Mouse (Mus musculus): ENCODE measurements around the gene Slc5a8. TPM values are rescaled to one million over a fixed set of nuclear protein-coding genes. Genes with fewer than 3 reads are reported as not detected.

The Slc5a8 gene
- polyA plus RNA-seq, 1 experiment from 2014 or later = 4.9 TPM

DNA sequence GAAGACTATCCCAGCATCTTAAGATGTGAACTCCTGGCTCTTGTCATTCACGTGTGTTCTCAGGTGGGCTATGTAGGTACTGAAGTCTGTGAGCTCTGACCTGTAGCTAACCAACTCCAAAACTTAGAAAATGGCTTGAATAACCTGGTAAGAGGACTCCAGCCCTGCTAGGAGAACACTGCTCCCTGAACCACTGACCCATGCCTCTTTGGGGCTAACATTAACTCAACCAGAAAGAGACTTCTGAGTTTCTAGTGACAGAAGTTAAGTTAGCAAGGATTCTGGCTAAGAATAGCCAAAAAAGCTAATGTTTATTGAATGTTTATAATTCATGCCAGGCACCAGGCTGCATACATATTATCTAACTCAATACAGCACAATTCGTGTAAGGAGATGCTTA is 2.6 kb downstream of the Slc5a8 start:
- H3K4me1 ChIP-seq (replicated peaks; ENCODE audit: control insufficient read depth, insufficient read depth, low read length) = no peaks in the 10 kb centered on the region
- H3K9ac ChIP-seq (ENCODE audit: low read depth, low read length) = no peak overlapping the region
- no peak overlapping the region for H3K4me2 ChIP-seq (replicated peaks; ENCODE audit: low read depth)
- no peaks in the 10 kb centered on the region for H3K36me3 ChIP-seq (ENCODE audit: control insufficient read depth, insufficient read depth)
- WGBS = 64% methylated on average over 2 of the region's 2 CpGs
- no peak overlapping the region for H3K4me3 ChIP-seq (ENCODE audit: low read depth, low read length)
- peaks cover 10% of the 10 kb centered on the region for H3K27me3 ChIP-seq (replicated peaks; ENCODE audit: control insufficient read depth, insufficient read depth, low read length)
- no peak overlapping the region for H3K27ac ChIP-seq (ENCODE audit: low read depth, low read length)
- H3K9me3 ChIP-seq (ENCODE audit: control insufficient read depth) = no peaks in the 10 kb centered on the region
- no peak for TF ChIP-seq CTCF (IDR thresholded peaks at IDR 0.05; ENCODE audit: low read depth)
- ATAC-seq = no peak

DNA sequence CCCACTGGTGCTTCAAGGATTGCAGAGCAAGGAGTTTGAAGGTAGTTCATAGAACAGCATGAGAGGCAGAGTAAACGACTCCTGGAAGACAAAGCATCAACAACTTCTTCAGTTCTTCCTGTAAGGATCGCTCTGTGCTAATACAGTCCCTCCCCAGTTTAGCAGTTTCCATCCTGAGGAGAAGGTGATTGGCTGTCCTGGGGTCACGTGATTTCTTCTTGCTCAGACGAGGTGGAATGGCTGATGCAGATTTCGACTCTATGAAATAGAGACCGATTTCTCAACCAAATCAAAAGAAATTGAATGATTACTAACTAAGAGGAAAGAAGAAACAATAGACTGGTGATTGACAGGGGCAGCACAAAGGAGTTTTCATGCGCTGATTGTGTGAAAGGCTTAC is 5.6 kb downstream of the Slc5a8 start:
- no peak for ATAC-seq
- WGBS = 79% methylated on average over 7 of the region's 7 CpGs
- Histone ChIP-seq H3K4me2 (replicated peaks; ENCODE audit: low read depth) (no peak overlapping the region), H3K4me3 (ENCODE audit: low read depth, low read length) (no peak overlapping the region), H3K4me1 (replicated peaks; ENCODE audit: control insufficient read depth, insufficient read depth, low read length) (no peaks in the 10 kb centered on the region), H3K27ac (ENCODE audit: low read depth, low read length) (no peak overlapping the region), H3K9me3 (ENCODE audit: control insufficient read depth) (no peaks in the 10 kb centered on the region), H3K36me3 (ENCODE audit: control insufficient read depth, insufficient read depth) (no peaks in the 10 kb centered on the region), H3K27me3 (replicated peaks; ENCODE audit: control insufficient read depth, insufficient read depth, low read length) (peaks cover 2% of the 10 kb centered on the region), H3K9ac (ENCODE audit: low read depth, low read length) (no peak overlapping the region)
- TF ChIP-seq CTCF (IDR thresholded peaks at IDR 0.05; ENCODE audit: low read depth) = no peak

DNA sequence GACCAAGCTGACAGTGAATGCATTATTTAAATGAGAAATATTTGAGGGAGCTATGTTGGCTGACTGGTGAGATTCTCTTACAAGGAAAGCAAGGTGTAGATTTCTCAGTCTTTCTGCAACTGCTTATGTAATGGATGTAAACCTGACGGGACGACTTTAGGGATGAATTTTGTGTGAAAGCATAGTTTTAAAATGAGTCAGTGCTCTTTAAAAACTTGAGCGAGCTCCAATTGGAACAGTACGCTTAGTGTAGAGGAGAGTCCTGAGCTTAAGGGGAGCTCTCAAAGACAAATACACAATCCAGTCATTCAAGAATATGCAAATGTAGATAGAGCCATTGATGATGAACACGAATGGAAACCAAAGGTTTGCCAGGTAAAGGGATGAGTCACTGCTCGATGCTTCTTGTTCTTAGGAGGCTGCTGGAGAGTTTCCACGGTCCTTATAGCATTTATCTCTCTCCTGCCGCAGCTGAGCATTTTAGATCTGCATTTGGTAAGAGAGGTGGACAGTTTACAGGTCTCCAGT is 6.8 kb downstream of the Slc5a8 start:
- no peak for TF ChIP-seq CTCF (IDR thresholded peaks at IDR 0.05; ENCODE audit: low read depth)
- no peak for ATAC-seq

DNA sequence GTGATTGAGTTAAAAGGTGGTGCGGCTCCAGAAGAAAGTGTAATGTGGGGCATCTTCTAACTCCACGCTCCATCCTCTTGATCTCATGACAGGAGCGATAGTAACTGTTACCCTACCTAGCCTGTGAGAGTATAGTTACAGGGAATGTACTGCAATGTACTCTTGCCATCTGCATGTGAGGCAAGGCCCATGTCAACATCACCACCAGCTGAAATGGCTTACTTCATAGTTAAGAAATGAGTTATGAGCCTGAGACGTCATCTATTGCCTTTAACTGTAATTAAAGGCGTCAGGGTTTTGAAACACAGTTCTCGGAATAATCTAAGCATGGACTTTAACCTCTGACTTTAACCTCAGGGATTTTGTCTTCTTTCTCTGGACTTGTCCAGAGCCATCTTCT is 11.2 kb downstream of the Slc5a8 start:
- Histone ChIP-seq H3K4me1 (replicated peaks; ENCODE audit: control insufficient read depth, insufficient read depth, low read length) (no peaks in the 10 kb centered on the region), H3K9ac (ENCODE audit: low read depth, low read length) (no peak overlapping the region), H3K36me3 (ENCODE audit: control insufficient read depth, insufficient read depth) (no peaks in the 10 kb centered on the region), H3K4me3 (ENCODE audit: low read depth, low read length) (no peak overlapping the region), H3K27ac (ENCODE audit: low read depth, low read length) (no peak overlapping the region), H3K27me3 (replicated peaks; ENCODE audit: control insufficient read depth, insufficient read depth, low read length) (no peaks in the 10 kb centered on the region), H3K9me3 (ENCODE audit: control insufficient read depth) (no peaks in the 10 kb centered on the region), H3K4me2 (replicated peaks; ENCODE audit: low read depth) (no peak overlapping the region)
- peak; percentile 91 for ATAC-seq
- no peak for TF ChIP-seq CTCF (IDR thresholded peaks at IDR 0.05; ENCODE audit: low read depth)
- 51% methylated on average over 6 of the region's 6 CpGs for WGBS

More for the DNA sequence above, 6.8 kb downstream of the Slc5a8 start:
- H3K4me2 ChIP-seq (replicated peaks; ENCODE audit: low read depth) = no peak overlapping the region
- no peak overlapping the region for H3K9ac ChIP-seq (ENCODE audit: low read depth, low read length)
- H3K27ac ChIP-seq (ENCODE audit: low read depth, low read length) = no peak overlapping the region
- no peaks in the 10 kb centered on the region for H3K4me1 ChIP-seq (replicated peaks; ENCODE audit: control insufficient read depth, insufficient read depth, low read length)
- H3K27me3 ChIP-seq (replicated peaks; ENCODE audit: control insufficient read depth, insufficient read depth, low read length) = no peaks in the 10 kb centered on the region
- no peaks in the 10 kb centered on the region for H3K36me3 ChIP-seq (ENCODE audit: control insufficient read depth, insufficient read depth)
- no peaks in the 10 kb centered on the region for H3K9me3 ChIP-seq (ENCODE audit: control insufficient read depth)
- H3K4me3 ChIP-seq (ENCODE audit: low read depth, low read length) = no peak overlapping the region
- 79% methylated on average over 8 of the region's 8 CpGs for WGBS

DNA sequence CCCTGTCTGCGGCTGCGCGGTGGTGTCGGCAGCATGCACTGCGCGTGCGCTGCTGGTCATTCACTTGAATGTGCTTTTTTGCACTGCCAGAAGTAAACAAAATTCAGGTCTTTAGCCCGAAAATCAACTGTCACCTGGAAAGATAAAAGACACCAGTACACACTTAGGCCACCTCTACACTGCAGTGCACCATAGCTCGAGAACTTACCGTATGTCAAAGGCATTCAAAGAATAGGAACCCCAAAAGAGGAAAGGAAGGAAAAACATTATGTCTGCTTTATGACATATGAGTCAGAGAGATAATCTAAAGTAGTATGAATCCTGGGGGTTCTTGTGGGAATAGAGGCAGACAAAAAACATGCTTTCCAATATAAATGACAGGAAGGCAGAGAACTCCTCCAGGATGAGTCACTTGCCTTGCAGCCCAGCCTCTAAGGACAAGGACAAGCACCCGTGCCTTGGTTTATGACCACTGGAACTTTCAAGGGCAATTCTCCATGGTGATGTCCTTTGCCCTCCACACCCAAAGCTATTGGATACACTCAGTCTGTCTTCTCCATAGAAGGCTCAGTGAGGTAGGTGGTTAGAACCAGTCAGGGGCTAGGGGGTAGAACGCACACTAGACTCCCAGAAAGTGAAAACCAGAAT is 64.0 kb downstream of the Slc5a8 start:
- WGBS = 77% methylated on average over 12 of the region's 12 CpGs
- no peak for TF ChIP-seq CTCF (IDR thresholded peaks at IDR 0.05; ENCODE audit: low read depth)
- no peaks in the 10 kb centered on the region for H3K36me3 ChIP-seq (ENCODE audit: control insufficient read depth, insufficient read depth)
- no peaks in the 10 kb centered on the region for H3K27me3 ChIP-seq (replicated peaks; ENCODE audit: control insufficient read depth, insufficient read depth, low read length)
- peak overlapping the region; percentile 24 for H3K4me2 ChIP-seq (replicated peaks; ENCODE audit: low read depth)
- H3K9ac ChIP-seq (ENCODE audit: low read depth, low read length) = no peak overlapping the region
- no peak overlapping the region for H3K4me3 ChIP-seq (ENCODE audit: low read depth, low read length)
- no peaks in the 10 kb centered on the region for H3K9me3 ChIP-seq (ENCODE audit: control insufficient read depth)
- H3K27ac ChIP-seq (ENCODE audit: low read depth, low read length) = 0 out of 2 replicates have a peak overlapping the region, but pooled peaks have one; percentile 5
- peak; percentile 99 for ATAC-seq
- H3K4me1 ChIP-seq (replicated peaks; ENCODE audit: control insufficient read depth, insufficient read depth, low read length) = no peaks in the 10 kb centered on the region

DNA sequence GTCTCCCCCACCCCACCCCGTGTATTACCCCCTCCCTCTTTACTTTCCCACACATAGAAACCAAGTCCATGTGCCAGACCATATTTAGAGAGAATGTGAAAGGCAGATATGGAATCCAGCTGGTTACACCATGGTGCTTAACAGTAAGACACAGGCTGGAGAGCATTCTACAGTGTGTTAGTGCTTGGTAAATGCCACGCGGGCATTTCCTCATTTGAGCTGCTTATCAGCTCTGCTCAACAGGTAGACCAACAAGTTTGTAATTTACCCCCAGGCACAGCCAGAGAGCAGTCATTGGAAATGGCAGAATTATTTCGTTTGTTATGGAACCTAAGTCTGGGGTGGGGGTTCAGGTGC is 64.5 kb downstream of the Slc5a8 start:
- H3K27me3 ChIP-seq (replicated peaks; ENCODE audit: control insufficient read depth, insufficient read depth, low read length) = no peaks in the 10 kb centered on the region
- no peaks in the 10 kb centered on the region for H3K4me1 ChIP-seq (replicated peaks; ENCODE audit: control insufficient read depth, insufficient read depth, low read length)
- H3K4me3 ChIP-seq (ENCODE audit: low read depth, low read length) = no peak overlapping the region
- no peaks in the 10 kb centered on the region for H3K36me3 ChIP-seq (ENCODE audit: control insufficient read depth, insufficient read depth)
- 45% methylated on average over 4 of the region's 4 CpGs for WGBS
- no peak for TF ChIP-seq CTCF (IDR thresholded peaks at IDR 0.05; ENCODE audit: low read depth)
- peak overlapping the region; percentile 24 for H3K4me2 ChIP-seq (replicated peaks; ENCODE audit: low read depth)
- no peak overlapping the region for H3K9ac ChIP-seq (ENCODE audit: low read depth, low read length)
- H3K27ac ChIP-seq (ENCODE audit: low read depth, low read length) = 0 out of 2 replicates have a peak overlapping the region, but pooled peaks have one; percentile 5
- no peaks in the 10 kb centered on the region for H3K9me3 ChIP-seq (ENCODE audit: control insufficient read depth)
- peak; percentile 89 for ATAC-seq

Data from intestine, postnatal 0 days (tissue).